Comparison of ENCODE assay signal across 9 mouse cellular contexts in the genomic region with DNA sequence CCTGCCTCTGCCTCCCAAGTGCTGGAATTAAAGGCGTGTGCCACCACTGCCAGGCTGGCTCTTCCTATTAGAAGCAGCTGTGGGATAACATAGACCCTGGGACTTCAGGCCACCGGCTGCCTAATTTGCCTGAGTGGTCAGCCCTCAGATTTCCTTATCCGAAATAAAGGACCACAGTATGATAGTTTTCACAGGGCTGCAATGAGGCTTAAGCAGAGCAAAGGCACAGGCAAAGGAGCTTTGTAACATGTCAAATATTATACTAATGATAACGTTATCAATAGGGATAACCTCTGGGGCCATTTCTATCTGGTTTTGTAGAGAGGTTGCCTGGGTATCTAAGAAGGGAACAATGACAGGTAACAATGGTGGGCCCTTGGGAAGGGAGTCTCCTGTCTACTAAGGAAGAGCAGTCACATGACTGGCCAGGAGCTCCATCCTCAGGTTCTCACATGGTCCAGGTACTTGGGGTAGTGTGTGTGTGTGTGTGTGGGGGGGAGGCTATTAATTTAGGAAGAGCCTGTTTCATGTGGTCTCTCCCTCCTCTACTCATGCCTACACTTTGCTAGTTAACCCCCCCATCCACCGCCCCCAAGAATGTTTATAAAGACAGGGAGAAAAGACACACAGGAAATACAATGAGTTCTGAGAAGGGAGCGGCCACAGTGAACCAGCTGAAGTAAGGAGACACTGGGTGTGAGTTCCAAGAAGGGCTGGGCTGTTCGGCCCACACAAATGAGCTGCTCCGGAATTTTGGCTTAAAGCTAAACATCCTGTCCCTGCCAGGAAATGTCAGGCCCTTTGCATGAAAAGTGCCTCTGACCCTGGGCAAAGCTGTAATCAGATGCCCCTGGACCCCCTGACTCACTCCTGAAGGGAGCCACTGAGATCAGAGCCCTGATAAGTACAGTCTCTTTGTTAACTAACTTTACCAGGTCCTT. TPM values are rescaled to one million over a fixed set of nuclear protein-coding genes. Genes with fewer than 3 reads are reported as not detected.
DNase-seq lines count a peak whose midpoint lies in the region; ATAC-seq and TF ChIP-seq lines count a peak whose summit lies in the region.
"Had no signal": no experiment of that assay in that cellular context is flagged by ENCODE, and none has a peak within 500 bp of the region (broad histone marks: within the 10 kb centered on the region; RNA-seq: fewer than 3 reads in every experiment).

No protein-coding gene starts in this region.

- no peak overlapping the region for H3K4me3 ChIP-seq in embryonic facial prominence, embryonic 12.5 days
- no peak overlapping the region for H3K4me3 ChIP-seq in cerebellum, adult 2 months (replicated peaks; ENCODE audit: insufficient read depth, low read depth, low read length)

- H3K36me3 ChIP-seq in embryonic facial prominence, embryonic 12.5 days, result no peaks in the 10 kb centered on the region
- H3K36me3 ChIP-seq: G1E had no signal

- 46% methylated on average over 8 of the region's 8 CpGs for WGBS in embryonic facial prominence, embryonic 12.5 days
- 76% methylated on average over 8 of the region's 8 CpGs for WGBS in cerebellum, adult 2 months

- no peaks in the 10 kb centered on the region for H3K9me3 ChIP-seq in embryonic facial prominence, embryonic 12.5 days

- no peaks in the 10 kb centered on the region for H3K27me3 ChIP-seq in embryonic facial prominence, embryonic 12.5 days
- no peaks in the 10 kb centered on the region for H3K27me3 ChIP-seq in cerebellum, adult 2 months (ENCODE audit: control insufficient read depth, insufficient read depth, low read length)

- H3K27ac ChIP-seq in embryonic facial prominence, embryonic 12.5 days, result peak overlapping the region; percentile 42; the same call in 1 of the 2 replicates
- H3K27ac ChIP-seq in cerebellum, adult 2 months (ENCODE audit: insufficient read depth, low read length), result no peak overlapping the region

- H3K9ac ChIP-seq in embryonic facial prominence, embryonic 12.5 days, result no peak overlapping the region

- no peak for TF ChIP-seq CTCF in cerebellum, adult 2 months (IDR thresholded peaks at IDR 0.05; ENCODE audit: borderline replicate concordance, insufficient read depth, low read depth, low read length)

- TF ChIP-seq POLR2A in cerebellum, adult 2 months (IDR thresholded peaks at IDR 0.05; ENCODE audit: borderline replicate concordance, insufficient read depth, low read length), result no peak

- peaks cover 25% of the 10 kb centered on the region for H3K4me1 ChIP-seq in embryonic facial prominence, embryonic 12.5 days
- no peaks in the 10 kb centered on the region for H3K4me1 ChIP-seq in cerebellum, adult 2 months (ENCODE audit: control insufficient read depth, insufficient read depth, low read length)

- H3K4me2 ChIP-seq in embryonic facial prominence, embryonic 12.5 days (replicated peaks), result no peak overlapping the region

- intact Hi-C loops in heart, postnatal 36 days (cut with DNase I), result no loop called here

- ATAC-seq in embryonic facial prominence, embryonic 12.5 days (ENCODE audit: insufficient number of reproducible peaks, insufficient read depth, low FRiP score, low TSS enrichment), result peak; percentile 56; the same call in 1 of the 2 replicates

- peak; percentile 96 for DNase-seq in heart, adult 11 months
- DNase-seq in heart, postnatal 36 days, result no peak
- DNase-seq in kidney, postnatal 10 days, result peak; percentile 37
- DNase-seq in lung, postnatal 36 days, result peak; percentile 90
- DNase-seq in cerebellum, postnatal 25 days, result no peak
- DNase-seq in cerebellum, adult 2 months, result no peak
- DNase-seq in B cell, adult 2 months, result no peak

RNA-seq across cellular contexts. Expression of gene Zfp326, which starts 17.3 kb away (rescaled TPM):
- total RNA-seq in heart, postnatal 36 days (2021), result 10 to 100 TPM; 12.3 to 12.7 TPM
- polyA plus RNA-seq in embryonic facial prominence, embryonic 12.5 days (2016; fragmentation: Nextera tagmentation; extraction: Ambion mirVana), result 64.1 and 67.5 TPM in 2 replicates
- polyA plus RNA-seq in cerebellum, adult 2 months (2012; rRNA removed), result 25.2 and 29.3 TPM in 2 replicates

Comparison
In these comparisons a context has a peak if more than half of its experiments do, and no peak if none do; other contexts are left out.
1. DNase-seq: peak in heart, adult 11 months (single experiment), kidney, postnatal 10 days (single experiment) and lung, postnatal 36 days (single experiment); none in heart, postnatal 36 days (0 of 2), cerebellum, postnatal 25 days (0 of 2), cerebellum, adult 2 months (0 of 2) and B cell, adult 2 months (0 of 2).